Mouse (Mus musculus) ES-E14 (cell line): Measurements from ENCODE around the gene Rrm1.

ENCODE experiments used
- CHD2 ChIP-seq: IDR thresholded peaks from 2 replicates; pipeline ENCODE4 v1.6.1; 2014; ENCODE audit warnings: mild to moderate bottlenecking, low read depth, low read length, inconsistent platforms
- HCFC1 ChIP-seq: IDR thresholded peaks from 2 replicates; pipeline ENCODE4 v1.6.1; 2012; ENCODE audit warnings: low read length, inconsistent platforms, borderline replicate concordance; ENCODE audit not compliant: insufficient read depth
- MAFK ChIP-seq: IDR thresholded peaks from 2 replicates; pipeline ENCODE4 v1.6.1; 2014; ENCODE audit warnings: mild to moderate bottlenecking, low read depth, low read length, inconsistent platforms; ENCODE audit not compliant: insufficient read depth
- ZC3H11A ChIP-seq: IDR thresholded peaks from 2 replicates; pipeline ENCODE4 v1.6.1; 2012; ENCODE audit warnings: low read depth, mild to moderate bottlenecking, inconsistent platforms, low read length, borderline replicate concordance
- ZNF384 ChIP-seq: IDR thresholded peaks from 2 replicates; pipeline ENCODE4 v1.6.1; 2012; ENCODE audit warnings: low read depth, low read length, inconsistent platforms

GRCm38 (mm10) chr7:102467566-102467965 lies 26.1 kb downstream of the Rrm1 start:
- no peak for TF ChIP-seq HCFC1
- TF ChIP-seq ZNF384 = no peak
- TF ChIP-seq CHD2 = no peak
- no peak for TF ChIP-seq ZC3H11A
- no peak for TF ChIP-seq MAFK
